Mouse (Mus musculus): Measurements from ENCODE around the gene Plcl2. TPM values are rescaled to one million over a fixed set of nuclear protein-coding genes. Genes with fewer than 3 reads are reported as not detected.

Plcl2 gene
- polyA plus RNA-seq, 1 experiment from 2014 or later: 54.9 TPM

- no peaks in the 10 kb centered on the region for H3K36me3 ChIP-seq (ENCODE audit: inconsistent target)
- WGBS (ENCODE audit: missing documents): 91% methylated on average over 2 of the region's 2 CpGs
- H3K79me2 ChIP-seq (ENCODE audit: inconsistent target): no peaks in the 10 kb centered on the region
- no peak overlapping the region for H3K27ac ChIP-seq
- H3K4me3 ChIP-seq (ENCODE audit: inconsistent target): no peak overlapping the region
Observed at GRCm38 (mm10) chr17:50488895-50489294, 20.3 kb upstream of the Plcl2 start.

DNA sequence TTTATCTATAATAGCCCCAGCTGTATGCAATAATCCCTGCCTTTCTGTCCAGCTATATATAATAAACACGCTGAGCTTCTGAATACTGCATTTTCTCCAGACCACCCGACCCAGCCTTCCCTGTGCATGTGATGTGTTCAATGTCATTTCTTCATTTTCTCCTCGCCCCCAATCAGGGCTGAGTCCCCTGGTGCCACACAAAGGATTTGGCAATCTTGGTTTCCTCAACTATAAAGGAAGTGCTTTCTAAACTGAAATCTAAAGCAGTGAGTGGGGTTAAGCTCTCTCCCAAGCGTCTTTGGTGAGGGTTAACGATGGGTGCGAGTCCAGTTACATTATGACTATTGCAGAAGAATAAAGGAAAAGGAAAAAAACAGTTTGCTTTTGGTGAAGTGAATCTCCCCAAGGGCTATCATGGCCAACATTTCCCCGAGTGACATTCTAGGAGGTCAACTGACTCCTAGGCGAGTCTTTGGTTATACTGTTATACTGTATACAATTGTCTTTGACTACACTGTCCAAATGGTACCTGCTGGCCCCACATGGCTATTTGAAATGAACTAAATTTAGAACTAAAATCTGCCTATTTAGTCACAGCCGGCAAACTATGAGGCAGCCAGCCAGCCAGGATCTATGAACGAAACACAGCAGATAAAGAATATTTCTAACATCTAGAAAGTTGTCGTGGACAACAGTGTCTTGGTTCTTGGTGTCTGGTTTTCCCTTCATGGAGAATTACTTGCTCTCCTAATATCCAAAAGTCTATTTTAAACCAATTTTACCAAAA lies 18.4 kb upstream of the Plcl2 start:
- Histone ChIP-seq H3K27ac (peak overlapping the region; percentile 71), H3K4me3 (ENCODE audit: inconsistent target) (no peak overlapping the region), H3K79me2 (ENCODE audit: inconsistent target) (no peaks in the 10 kb centered on the region), H3K36me3 (ENCODE audit: inconsistent target) (no peaks in the 10 kb centered on the region)
- WGBS (ENCODE audit: missing documents): 31% methylated on average over 11 of the region's 11 CpGs

DNA sequence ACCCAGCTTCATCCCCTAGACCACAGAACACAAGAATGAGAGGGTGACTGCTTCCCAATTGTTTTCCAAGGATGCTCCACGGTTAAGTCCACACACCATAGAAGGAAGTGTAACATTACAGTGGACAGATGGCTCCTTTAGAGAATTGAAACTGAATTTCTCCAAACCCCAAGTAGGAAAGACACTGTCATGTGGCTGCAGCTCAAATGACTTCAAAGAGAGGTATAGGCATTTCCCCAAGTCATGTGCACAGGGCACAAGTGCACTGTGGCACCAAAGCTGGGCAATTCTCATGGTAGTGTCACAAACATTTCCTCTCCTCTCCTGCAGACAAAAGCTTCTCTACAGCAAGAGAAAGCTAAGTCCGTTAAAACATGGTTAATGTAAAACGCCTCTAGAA lies 17.7 kb upstream of the Plcl2 start:
- peak overlapping the region; percentile 71 for H3K27ac ChIP-seq
- no peak overlapping the region for H3K4me3 ChIP-seq (ENCODE audit: inconsistent target)
- 17% methylated on average over 3 of the region's 3 CpGs for WGBS (ENCODE audit: missing documents)
- no peaks in the 10 kb centered on the region for H3K36me3 ChIP-seq (ENCODE audit: inconsistent target)
- no peaks in the 10 kb centered on the region for H3K79me2 ChIP-seq (ENCODE audit: inconsistent target)

- 80% methylated on average over 10 of the region's 10 CpGs for WGBS (ENCODE audit: missing documents)
- Histone ChIP-seq H3K27ac (no peak overlapping the region), H3K79me2 (ENCODE audit: inconsistent target) (no peaks in the 10 kb centered on the region), H3K36me3 (ENCODE audit: inconsistent target) (no peaks in the 10 kb centered on the region), H3K4me3 (ENCODE audit: inconsistent target) (no peak overlapping the region)
Observed at GRCm38 (mm10) chr17:50495216-50495889, 13.8 kb upstream of the Plcl2 start.

DNA sequence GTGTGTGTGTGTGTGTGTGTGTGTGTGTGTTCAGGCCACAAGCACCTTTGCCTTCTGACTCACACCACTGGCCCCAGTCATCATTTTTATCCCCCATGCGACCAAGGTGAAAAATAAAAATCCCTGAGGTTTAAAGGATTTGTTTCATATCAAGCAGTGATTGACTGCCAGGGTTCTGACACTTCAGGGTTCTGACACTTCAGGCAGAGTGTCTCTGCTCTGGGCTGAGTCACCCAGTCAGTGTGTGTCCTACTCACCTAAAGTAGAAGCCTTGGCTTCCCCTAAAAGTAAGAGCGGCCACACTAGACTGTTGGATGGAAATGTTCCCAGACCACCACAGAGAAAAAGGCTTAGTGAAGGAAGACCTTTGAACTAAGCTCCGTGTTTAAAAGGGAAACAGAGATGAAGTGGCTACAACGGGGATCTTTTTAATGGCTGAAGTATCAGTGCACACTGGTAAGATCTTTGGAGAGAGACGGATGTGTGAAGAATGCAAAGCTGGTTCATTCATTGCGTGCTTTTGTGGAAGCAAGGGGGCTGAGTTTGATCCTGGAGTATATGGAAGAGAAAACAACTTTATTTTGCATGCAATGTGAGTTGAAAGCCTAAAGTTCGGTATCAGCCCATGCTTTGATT lies 11.0 kb upstream of the Plcl2 start:
- WGBS (ENCODE audit: missing documents): 93% methylated on average over 7 of the region's 7 CpGs
- Histone ChIP-seq H3K4me3 (ENCODE audit: inconsistent target) (no peak overlapping the region), H3K27ac (no peak overlapping the region), H3K79me2 (ENCODE audit: inconsistent target) (no peaks in the 10 kb centered on the region), H3K36me3 (ENCODE audit: inconsistent target) (no peaks in the 10 kb centered on the region)

DNA sequence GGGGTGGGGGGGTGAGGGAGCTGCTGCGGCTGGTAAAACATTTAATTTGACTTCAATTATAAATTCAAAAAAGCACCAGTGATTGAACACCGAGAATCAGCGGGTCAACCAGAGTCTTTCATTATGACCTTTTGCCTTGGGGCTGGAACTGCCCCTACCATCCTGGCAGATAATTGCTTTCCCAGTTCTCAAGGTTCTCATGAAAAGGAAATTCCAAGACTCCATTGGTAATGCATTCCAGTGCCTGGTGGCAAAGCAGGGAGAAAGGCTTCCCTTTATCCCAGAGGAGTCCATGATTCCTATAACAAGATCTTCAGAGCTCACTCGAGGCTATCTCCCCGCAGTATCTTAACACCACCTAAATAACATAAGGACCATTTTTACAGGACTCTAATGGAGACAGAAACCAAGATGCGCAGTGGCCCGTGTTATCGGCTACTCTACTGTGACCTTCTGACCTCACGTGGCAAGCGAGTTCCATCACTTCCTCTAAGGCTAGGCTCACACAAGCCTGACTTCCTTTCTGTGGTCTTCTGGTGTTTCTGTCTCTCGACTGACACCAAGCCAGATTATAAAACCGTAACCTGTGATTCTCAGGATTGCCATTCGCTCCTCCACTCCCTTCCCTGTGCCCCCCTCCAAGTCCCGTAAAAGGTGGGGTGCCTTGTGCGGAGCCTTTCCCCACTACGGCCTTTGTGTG lies 10.0 kb upstream of the Plcl2 start:
- no peak overlapping the region for H3K4me3 ChIP-seq (ENCODE audit: inconsistent target)
- WGBS (ENCODE audit: missing documents): 61% methylated on average over 13 of the region's 16 CpGs
- no peak overlapping the region for H3K27ac ChIP-seq
- no peaks in the 10 kb centered on the region for H3K79me2 ChIP-seq (ENCODE audit: inconsistent target)
- no peaks in the 10 kb centered on the region for H3K36me3 ChIP-seq (ENCODE audit: inconsistent target)

GRCm38 (mm10) chr17:50500806-50501205 lies 8.4 kb upstream of the Plcl2 start:
- H3K27ac ChIP-seq: no peak overlapping the region
- H3K36me3 ChIP-seq (ENCODE audit: inconsistent target): no peaks in the 10 kb centered on the region
- H3K4me3 ChIP-seq (ENCODE audit: inconsistent target): no peak overlapping the region
- no peaks in the 10 kb centered on the region for H3K79me2 ChIP-seq (ENCODE audit: inconsistent target)
- WGBS (ENCODE audit: missing documents): 94% methylated on average over 6 of the region's 6 CpGs

DNA sequence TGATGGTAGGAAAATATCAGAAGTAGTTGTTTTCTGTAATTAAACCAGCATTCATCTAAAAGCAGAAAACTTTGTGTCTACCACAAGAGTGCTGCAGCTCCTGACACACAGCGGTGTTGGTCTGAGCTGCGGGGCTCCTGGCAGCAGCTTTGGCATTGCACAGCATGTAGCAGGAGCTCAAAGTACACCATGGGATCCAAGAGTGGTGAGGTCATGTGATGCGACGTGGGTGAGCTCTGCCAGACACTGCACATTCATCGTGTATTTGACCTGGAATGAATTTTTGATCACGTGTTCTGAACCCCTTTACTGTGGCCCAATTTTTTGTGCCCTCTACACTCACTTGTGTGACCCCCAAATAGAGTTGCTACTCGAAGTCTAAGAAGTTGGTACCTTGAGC lies 6.1 kb upstream of the Plcl2 start:
- Histone ChIP-seq H3K79me2 (ENCODE audit: inconsistent target) (no peaks in the 10 kb centered on the region), H3K27ac (peak overlapping the region; percentile 88; the same call in 1 of the 2 replicates), H3K36me3 (ENCODE audit: inconsistent target) (no peaks in the 10 kb centered on the region), H3K4me3 (ENCODE audit: inconsistent target) (no peak overlapping the region)
- 92% methylated on average over 7 of the region's 7 CpGs for WGBS (ENCODE audit: missing documents)

DNA sequence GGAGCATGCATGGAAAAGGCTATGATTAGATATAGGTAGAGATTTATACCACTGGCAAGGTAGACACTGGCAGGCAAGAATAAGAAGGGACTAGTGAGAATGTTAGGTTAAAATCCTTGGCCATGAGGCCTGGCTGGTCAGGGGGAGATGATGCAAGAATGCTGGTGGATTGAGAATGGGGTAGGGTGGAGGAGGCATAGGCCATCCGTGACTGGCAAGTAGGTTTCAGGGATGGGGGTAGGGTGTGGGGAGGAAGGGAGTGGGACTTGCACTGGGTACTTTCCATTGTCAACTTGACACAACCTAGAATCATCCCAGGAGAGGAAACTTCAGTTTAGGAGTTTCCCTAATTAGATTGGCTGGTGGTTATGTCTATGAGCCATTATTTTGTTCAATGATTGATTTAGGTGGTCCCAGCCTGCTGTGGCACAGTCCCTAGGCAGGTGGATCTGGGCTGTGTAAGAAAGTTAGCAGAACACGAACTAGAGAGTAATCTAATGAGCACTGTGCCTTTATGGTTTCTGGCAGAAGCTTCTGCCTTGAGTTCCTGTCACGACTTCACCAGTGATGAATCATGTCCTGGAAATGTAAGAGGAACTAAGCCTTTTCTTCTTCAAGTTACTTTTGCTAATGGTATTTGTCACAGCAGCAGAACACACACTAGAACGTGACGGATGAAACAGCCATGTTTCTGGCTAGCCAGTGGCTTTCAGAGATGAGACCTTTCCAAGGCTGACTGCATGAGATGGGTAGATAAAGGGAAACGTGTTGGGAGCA lies 4.9 kb upstream of the Plcl2 start:
- H3K36me3 ChIP-seq (ENCODE audit: inconsistent target): no peaks in the 10 kb centered on the region
- H3K27ac ChIP-seq: peak overlapping the region; percentile 88
- H3K4me3 ChIP-seq (ENCODE audit: inconsistent target): no peak overlapping the region
- no peaks in the 10 kb centered on the region for H3K79me2 ChIP-seq (ENCODE audit: inconsistent target)
- 32% methylated on average over 6 of the region's 6 CpGs for WGBS (ENCODE audit: missing documents)

- H3K4me3 ChIP-seq (ENCODE audit: inconsistent target): no peak overlapping the region
- no peaks in the 10 kb centered on the region for H3K36me3 ChIP-seq (ENCODE audit: inconsistent target)
- H3K27ac ChIP-seq: no peak overlapping the region
- peaks cover 14% of the 10 kb centered on the region for H3K79me2 ChIP-seq (ENCODE audit: inconsistent target)
- 91% methylated on average over 10 of the region's 10 CpGs for WGBS (ENCODE audit: missing documents)
Observed at GRCm38 (mm10) chr17:50505910-50506634, 3.1 kb upstream of the Plcl2 start.

GRCm38 (mm10) chr17:50506861-50507321 lies 2.3 kb upstream of the Plcl2 start:
- Histone ChIP-seq H3K36me3 (ENCODE audit: inconsistent target) (no peaks in the 10 kb centered on the region), H3K79me2 (ENCODE audit: inconsistent target) (peaks cover 22% of the 10 kb centered on the region), H3K27ac (no peak overlapping the region), H3K4me3 (ENCODE audit: inconsistent target) (no peak overlapping the region)
- 67% methylated on average over 13 of the region's 13 CpGs for WGBS (ENCODE audit: missing documents)

DNA sequence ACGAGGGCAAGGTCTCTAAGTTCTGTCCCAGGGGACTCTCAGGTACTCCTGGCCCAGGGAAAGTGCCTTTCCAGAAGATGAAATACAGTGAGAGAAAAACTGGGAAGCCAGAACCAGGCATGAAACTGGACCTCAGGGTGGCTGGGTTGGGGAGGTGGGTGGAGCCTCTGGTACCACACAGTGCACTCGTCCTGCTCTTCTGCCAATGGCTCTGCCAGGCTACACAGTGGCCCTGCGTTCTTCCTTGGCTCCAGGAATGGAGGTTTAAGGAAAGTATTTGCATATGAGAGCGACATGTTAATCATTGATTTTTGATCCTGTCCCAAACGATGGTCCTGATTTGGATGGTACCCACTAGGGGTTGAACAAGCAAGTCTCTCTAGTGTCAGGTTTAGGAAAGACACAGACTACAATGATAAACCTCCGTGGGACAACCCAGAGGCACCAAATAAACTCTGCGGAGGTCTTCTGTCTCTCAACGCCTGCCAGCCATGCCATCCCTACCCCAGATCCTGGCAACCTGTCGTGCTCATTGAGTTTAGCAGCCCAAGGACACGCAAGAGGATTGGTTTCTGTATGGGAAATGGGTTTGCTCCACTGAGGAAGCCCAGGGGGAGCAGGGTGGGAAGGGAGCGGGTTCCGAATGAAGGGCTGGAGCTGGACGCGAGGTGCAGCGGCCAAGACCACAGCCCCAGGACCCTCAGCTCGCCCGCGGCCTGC lies 988 bp upstream of the Plcl2 start:
- 35% methylated on average over 18 of the region's 18 CpGs for WGBS (ENCODE audit: missing documents)
- H3K79me2 ChIP-seq (ENCODE audit: inconsistent target): peaks cover 36% of the 10 kb centered on the region
- H3K4me3 ChIP-seq (ENCODE audit: inconsistent target): peak overlapping the region; percentile 6; the same call in 1 of the 2 replicates
- no peak overlapping the region for H3K27ac ChIP-seq
- no peaks in the 10 kb centered on the region for H3K36me3 ChIP-seq (ENCODE audit: inconsistent target)

- H3K27ac ChIP-seq: peak overlapping the region; percentile 51; the same call in 1 of the 2 replicates
- under 1% methylated on average over 39 of the region's 72 CpGs for WGBS (ENCODE audit: missing documents)
- no peaks in the 10 kb centered on the region for H3K36me3 ChIP-seq (ENCODE audit: inconsistent target)
Observed at GRCm38 (mm10) chr17:50508775-50509250, 390 bp upstream of the Plcl2 start.

More at GRCm38 (mm10) chr17:50508775-50509250, 390 bp upstream of the Plcl2 start:
- peaks cover 42% of the 10 kb centered on the region for H3K79me2 ChIP-seq (ENCODE audit: inconsistent target)
- peak overlapping the region; percentile 26; the same call in 1 of the 2 replicates for H3K4me3 ChIP-seq (ENCODE audit: inconsistent target)
